ENCODE assay signal across 9 mouse cellular contexts in genomic region chr2:160369653-160370420, GRCm38 (mm10). TPM values are rescaled to one million over a fixed set of nuclear protein-coding genes. Genes with fewer than 3 reads are reported as not detected.
DNase-seq lines count a peak whose midpoint lies in the region; ATAC-seq lines count a peak whose summit lies in the region.
"Had no signal": no experiment of that assay in that cellular context is flagged by ENCODE, and none has a peak within 500 bp of the region (broad histone marks: within the 10 kb centered on the region; RNA-seq: fewer than 3 reads in every experiment).

No protein-coding gene starts in this region.

- H3K4me1 ChIP-seq in intestine, embryonic 15.5 days (replicated peaks): peaks cover 27% of the 10 kb centered on the region
- H3K4me1 ChIP-seq in intestine, embryonic 16.5 days (ENCODE audit: control insufficient read depth, insufficient read depth, low read length): peaks cover 15% of the 10 kb centered on the region
- peaks cover 44% of the 10 kb centered on the region for H3K4me1 ChIP-seq in embryonic facial prominence, embryonic 15.5 days
- peaks cover 45% of the 10 kb centered on the region for H3K4me1 ChIP-seq in midbrain, embryonic 13.5 days (replicated peaks)

- WGBS in intestine, embryonic 15.5 days: 5% methylated on average over 25 of the region's 25 CpGs
- WGBS in intestine, embryonic 16.5 days: 5% methylated on average over 25 of the region's 25 CpGs
- 6% methylated on average over 25 of the region's 25 CpGs for WGBS in embryonic facial prominence, embryonic 15.5 days
- 2% methylated on average over 25 of the region's 25 CpGs for WGBS in midbrain, embryonic 13.5 days

- H3K9ac ChIP-seq in intestine, embryonic 15.5 days: no peak overlapping the region
- no peak overlapping the region for H3K9ac ChIP-seq in intestine, embryonic 16.5 days (ENCODE audit: low read depth, low read length)
- H3K9ac ChIP-seq in embryonic facial prominence, embryonic 15.5 days: no peak overlapping the region
- no peak overlapping the region for H3K9ac ChIP-seq in midbrain, embryonic 13.5 days (replicated peaks)

- H3K27me3 ChIP-seq in intestine, embryonic 15.5 days (replicated peaks): peaks cover 69% of the 10 kb centered on the region
- peaks cover 65% of the 10 kb centered on the region for H3K27me3 ChIP-seq in intestine, embryonic 16.5 days (replicated peaks; ENCODE audit: control insufficient read depth, insufficient read depth, low read length)
- H3K27me3 ChIP-seq in embryonic facial prominence, embryonic 15.5 days: peaks cover 67% of the 10 kb centered on the region
- peaks cover 78% of the 10 kb centered on the region for H3K27me3 ChIP-seq in midbrain, embryonic 13.5 days

- H3K27ac ChIP-seq in intestine, embryonic 15.5 days: no peak overlapping the region
- H3K27ac ChIP-seq in intestine, embryonic 16.5 days (ENCODE audit: low read length): no peak overlapping the region
- no peak overlapping the region for H3K27ac ChIP-seq in embryonic facial prominence, embryonic 15.5 days (replicated peaks)
- no peak overlapping the region for H3K27ac ChIP-seq in midbrain, embryonic 13.5 days

- no peak overlapping the region for H3K4me3 ChIP-seq in intestine, embryonic 15.5 days (replicated peaks)
- no peak overlapping the region; the same call in 1 of the 2 replicates for H3K4me3 ChIP-seq in intestine, embryonic 16.5 days (ENCODE audit: low read length)
- peak overlapping the region; percentile 54 for H3K4me3 ChIP-seq in embryonic facial prominence, embryonic 15.5 days (replicated peaks)
- peak overlapping the region; percentile 60 for H3K4me3 ChIP-seq in midbrain, embryonic 13.5 days (replicated peaks)

- peak overlapping the region; percentile 98; the same call in 1 of the 2 replicates for H3K4me2 ChIP-seq in intestine, embryonic 15.5 days (replicated peaks)
- no peak overlapping the region; the same call in 1 of the 2 replicates for H3K4me2 ChIP-seq in intestine, embryonic 16.5 days (ENCODE audit: low read depth, low read length)
- peak overlapping the region; percentile 94 for H3K4me2 ChIP-seq in embryonic facial prominence, embryonic 15.5 days (replicated peaks)
- H3K4me2 ChIP-seq in midbrain, embryonic 13.5 days (replicated peaks): peak overlapping the region; percentile 89

- no peaks in the 10 kb centered on the region for H3K9me3 ChIP-seq in intestine, embryonic 15.5 days
- H3K9me3 ChIP-seq in intestine, embryonic 16.5 days (ENCODE audit: control insufficient read depth, low read length): no peaks in the 10 kb centered on the region
- H3K9me3 ChIP-seq in embryonic facial prominence, embryonic 15.5 days (replicated peaks): no peaks in the 10 kb centered on the region
- no peaks in the 10 kb centered on the region for H3K9me3 ChIP-seq in midbrain, embryonic 13.5 days

- H3K36me3 ChIP-seq in intestine, embryonic 15.5 days: no peaks in the 10 kb centered on the region
- no peaks in the 10 kb centered on the region for H3K36me3 ChIP-seq in intestine, embryonic 16.5 days (ENCODE audit: control insufficient read depth, insufficient read depth, low read length)
- H3K36me3 ChIP-seq in embryonic facial prominence, embryonic 15.5 days: no peaks in the 10 kb centered on the region
- no peaks in the 10 kb centered on the region for H3K36me3 ChIP-seq in midbrain, embryonic 13.5 days

- no peak for ATAC-seq in intestine, embryonic 15.5 days
- no peak for ATAC-seq in intestine, embryonic 16.5 days
- no peak for ATAC-seq in embryonic facial prominence, embryonic 15.5 days (ENCODE audit: insufficient number of reproducible peaks, low FRiP score, low TSS enrichment, low read depth)
- no peak for ATAC-seq in midbrain, embryonic 13.5 days
- ATAC-seq: inflammation-experienced regulatory T-cells, adult 6 months had no signal

- peak; percentile 34 for DNase-seq in ZHBTc4 (ENCODE audit: low read depth, low spot score)
- no peak for DNase-seq in frontal cortex, adult 2 months (ENCODE audit: extremely low spot score in 1 of 2, low spot score in 1 of 2)
- no peak for DNase-seq in layer of hippocampus, adult 8-10 months (ENCODE audit: low spot score in 2 of 2)
- DNase-seq: thymus, postnatal 25 days had no signal

RNA-seq across cellular contexts. Expression of gene Mafb, which starts 3.0 kb away (rescaled TPM):
- polyA plus RNA-seq in intestine, embryonic 15.5 days (2015; fragmentation: Nextera tagmentation; extraction: Ambion mirVana): 10.1 and 12.0 TPM in 2 replicates
- 13.2 and 17.4 TPM in 2 replicates for polyA plus RNA-seq in intestine, embryonic 16.5 days (2015; fragmentation: Nextera tagmentation; extraction: Ambion mirVana)
- polyA plus RNA-seq in embryonic facial prominence, embryonic 15.5 days (2015; fragmentation: Nextera tagmentation; extraction: Ambion mirVana): 40.0 and 42.5 TPM in 2 replicates
- 4.7 and 5.9 TPM in 2 replicates for polyA plus RNA-seq in midbrain, embryonic 13.5 days (2015; fragmentation: Nextera tagmentation; extraction: Ambion mirVana)
- 7.2 and 8.8 TPM in 2 replicates for polyA plus RNA-seq in frontal cortex, adult 2 months (2012; rRNA removed)
- total RNA-seq in layer of hippocampus, adult 8-10 months (2022): 10 to 100 TPM in 3 of 4 experiments, 1 to 10 TPM in 1; 9.9 to 35.1 (median 22.1) TPM
- polyA plus RNA-seq: inflammation-experienced regulatory T-cells, adult 6 months had no signal

RNA-seq across cellular contexts. Expression of gene Gm826, which starts 35.9 kb away (rescaled TPM):
- polyA plus RNA-seq in intestine, embryonic 15.5 days (2015; fragmentation: Nextera tagmentation; extraction: Ambion mirVana): 15.1 and 15.3 TPM in 2 replicates
- polyA plus RNA-seq in intestine, embryonic 16.5 days (2015; fragmentation: Nextera tagmentation; extraction: Ambion mirVana): 24.3 and 29.2 TPM in 2 replicates
- polyA plus RNA-seq in embryonic facial prominence, embryonic 15.5 days (2015; fragmentation: Nextera tagmentation; extraction: Ambion mirVana): 0.91 and 0.96 TPM in 2 replicates
- polyA plus RNA-seq in midbrain, embryonic 13.5 days (2015; fragmentation: Nextera tagmentation; extraction: Ambion mirVana): not detected in 2 replicates
- 0.32 and 0.50 TPM in 2 replicates for polyA plus RNA-seq in frontal cortex, adult 2 months (2012; rRNA removed)
- total RNA-seq in layer of hippocampus, adult 8-10 months (2022): under 1 TPM in 3 of 4 experiments, not detected in 1; 0.41 to 0.49 (median 0.43) TPM
- polyA plus RNA-seq: inflammation-experienced regulatory T-cells, adult 6 months had no signal

Comparison
In these comparisons a context has a peak if more than half of its experiments do, and no peak if none do; other contexts are left out.
1. H3K4me3 ChIP-seq: peak in embryonic facial prominence, embryonic 15.5 days (single experiment) and midbrain, embryonic 13.5 days (single experiment); none in intestine, embryonic 15.5 days (single experiment) and intestine, embryonic 16.5 days (single experiment).